Mouse (Mus musculus): ENCODE data around the gene Slc25a21. TPM values are rescaled to one million over a fixed set of nuclear protein-coding genes. Genes with fewer than 3 reads are reported as not detected.

Gene Slc25a21
- polyA plus RNA-seq, 1 experiment: 1.3 TPM

- Histone ChIP-seq H3K27me3 (ENCODE audit: control insufficient read depth, insufficient read depth, low read length) (no peaks in the 10 kb centered on the region), H3K36me3 (ENCODE audit: control insufficient read depth, insufficient read depth, low read length) (no peaks in the 10 kb centered on the region), H3K4me1 (ENCODE audit: control insufficient read depth, insufficient read depth, insufficient read length) (no peaks in the 10 kb centered on the region), H3K27ac (ENCODE audit: insufficient read depth, low read length) (no peak overlapping the region), H3K4me3 (ENCODE audit: extremely low read depth, insufficient read depth, insufficient read length) (no peak overlapping the region)
- TF ChIP-seq CTCF (IDR thresholded peaks at IDR 0.05; ENCODE audit: extremely low read depth, insufficient read depth, insufficient read length, insufficient replicate concordance) (no peak), POLR2A (IDR thresholded peaks at IDR 0.05; ENCODE audit: low read depth, low read length) (no peak)
- no peak for DNase-seq (ENCODE audit: low read depth in 1 of 2, low spot score in 2 of 2)
- 96% methylated on average over 4 of the region's 4 CpGs for WGBS
Observed at GRCm38 (mm10) chr12:56737104-56737503, 460.2 kb downstream of the Slc25a21 start.

GRCm38 (mm10) chr12:56727631-56728030 lies 469.6 kb downstream of the Slc25a21 start:
- TF ChIP-seq CTCF (IDR thresholded peaks at IDR 0.05; ENCODE audit: extremely low read depth, insufficient read depth, insufficient read length, insufficient replicate concordance): no peak
- TF ChIP-seq POLR2A (IDR thresholded peaks at IDR 0.05; ENCODE audit: low read depth, low read length): no peak
- no peaks in the 10 kb centered on the region for H3K36me3 ChIP-seq (ENCODE audit: control insufficient read depth, insufficient read depth, low read length)
- no peak overlapping the region for H3K27ac ChIP-seq (ENCODE audit: insufficient read depth, low read length)
- H3K4me1 ChIP-seq (ENCODE audit: control insufficient read depth, insufficient read depth, insufficient read length): no peaks in the 10 kb centered on the region
- DNase-seq (ENCODE audit: low read depth in 1 of 2, low spot score in 2 of 2): no peak
- no peaks in the 10 kb centered on the region for H3K27me3 ChIP-seq (ENCODE audit: control insufficient read depth, insufficient read depth, low read length)
- no peak overlapping the region for H3K4me3 ChIP-seq (ENCODE audit: extremely low read depth, insufficient read depth, insufficient read length)
- 78% methylated on average over 4 of the region's 4 CpGs for WGBS

- Histone ChIP-seq H3K27ac (ENCODE audit: insufficient read depth, low read length) (no peak overlapping the region), H3K4me1 (ENCODE audit: control insufficient read depth, insufficient read depth, insufficient read length) (no peaks in the 10 kb centered on the region), H3K27me3 (ENCODE audit: control insufficient read depth, insufficient read depth, low read length) (no peaks in the 10 kb centered on the region), H3K36me3 (ENCODE audit: control insufficient read depth, insufficient read depth, low read length) (no peaks in the 10 kb centered on the region), H3K4me3 (ENCODE audit: extremely low read depth, insufficient read depth, insufficient read length) (no peak overlapping the region)
- WGBS: 38% methylated on average over 6 of the region's 6 CpGs
- TF ChIP-seq POLR2A (IDR thresholded peaks at IDR 0.05; ENCODE audit: low read depth, low read length) (no peak), CTCF (IDR thresholded peaks at IDR 0.05; ENCODE audit: extremely low read depth, insufficient read depth, insufficient read length, insufficient replicate concordance) (no peak)
- DNase-seq (ENCODE audit: low read depth in 1 of 2, low spot score in 2 of 2): no peak
Observed at GRCm38 (mm10) chr12:56718707-56719051, 478.6 kb downstream of the Slc25a21 start.

- 49% methylated on average over 14 of the region's 14 CpGs for WGBS
- Histone ChIP-seq H3K4me1 (ENCODE audit: control insufficient read depth, insufficient read depth, insufficient read length) (no peaks in the 10 kb centered on the region), H3K27ac (ENCODE audit: insufficient read depth, low read length) (no peak overlapping the region), H3K36me3 (ENCODE audit: control insufficient read depth, insufficient read depth, low read length) (no peaks in the 10 kb centered on the region), H3K4me3 (ENCODE audit: extremely low read depth, insufficient read depth, insufficient read length) (no peak overlapping the region), H3K27me3 (ENCODE audit: control insufficient read depth, insufficient read depth, low read length) (no peaks in the 10 kb centered on the region)
- TF ChIP-seq POLR2A (IDR thresholded peaks at IDR 0.05; ENCODE audit: low read depth, low read length) (no peak), CTCF (IDR thresholded peaks at IDR 0.05; ENCODE audit: extremely low read depth, insufficient read depth, insufficient read length, insufficient replicate concordance) (no peak)
- no peak for DNase-seq (ENCODE audit: low read depth in 1 of 2, low spot score in 2 of 2)
Observed at GRCm38 (mm10) chr12:56717971-56718706, 479.1 kb downstream of the Slc25a21 start.

- H3K4me3 ChIP-seq (ENCODE audit: extremely low read depth, insufficient read depth, insufficient read length): no peak overlapping the region
- no peak for DNase-seq (ENCODE audit: low read depth in 1 of 2, low spot score in 2 of 2)
- WGBS: 14% methylated on average over 6 of the region's 6 CpGs
- H3K27me3 ChIP-seq (ENCODE audit: control insufficient read depth, insufficient read depth, low read length): peaks cover 10% of the 10 kb centered on the region
- no peaks in the 10 kb centered on the region for H3K4me1 ChIP-seq (ENCODE audit: control insufficient read depth, insufficient read depth, insufficient read length)
- no peaks in the 10 kb centered on the region for H3K36me3 ChIP-seq (ENCODE audit: control insufficient read depth, insufficient read depth, low read length)
- TF ChIP-seq CTCF (IDR thresholded peaks at IDR 0.05; ENCODE audit: extremely low read depth, insufficient read depth, insufficient read length, insufficient replicate concordance) (no peak), POLR2A (IDR thresholded peaks at IDR 0.05; ENCODE audit: low read depth, low read length) (no peak)
- H3K27ac ChIP-seq (ENCODE audit: insufficient read depth, low read length): no peak overlapping the region
Observed at GRCm38 (mm10) chr12:56701004-56701403, 496.3 kb downstream of the Slc25a21 start.

GRCm38 (mm10) chr12:56699915-56700900 lies 497.1 kb downstream of the Slc25a21 start:
- H3K4me1 ChIP-seq (ENCODE audit: control insufficient read depth, insufficient read depth, insufficient read length): no peaks in the 10 kb centered on the region
- WGBS: 15% methylated on average over 44 of the region's 44 CpGs
- peaks cover 10% of the 10 kb centered on the region for H3K27me3 ChIP-seq (ENCODE audit: control insufficient read depth, insufficient read depth, low read length)
- no peak overlapping the region for H3K27ac ChIP-seq (ENCODE audit: insufficient read depth, low read length)
- TF ChIP-seq CTCF (IDR thresholded peaks at IDR 0.05; ENCODE audit: extremely low read depth, insufficient read depth, insufficient read length, insufficient replicate concordance): no peak
- TF ChIP-seq POLR2A (IDR thresholded peaks at IDR 0.05; ENCODE audit: low read depth, low read length): no peak
- DNase-seq (ENCODE audit: low read depth in 1 of 2, low spot score in 2 of 2): no peak
- no peak overlapping the region for H3K4me3 ChIP-seq (ENCODE audit: extremely low read depth, insufficient read depth, insufficient read length)
- H3K36me3 ChIP-seq (ENCODE audit: control insufficient read depth, insufficient read depth, low read length): no peaks in the 10 kb centered on the region

Data from spleen, adult 2 months (tissue).